Mouse (Mus musculus) T-cell, adult 66 days (primary cell): Measurements from ENCODE around the gene Olfr418. TPM values are rescaled to one million over a fixed set of nuclear protein-coding genes. Genes with fewer than 3 reads are reported as not detected.

Experiments used
- total RNA-seq, 2 experiments: library from RNA; stranded (reverse); gene quantifications; 3 replicates in 1 of 2; 4 replicates in 1 of 2; pipeline ENCODE4 v1.2.4; 2023

Olfr418 gene
- total RNA-seq = not detected

GRCm38 (mm10) chr1:173265701-173266100 is at the start of gene Olfr418:
Gene Olfr418 (plus strand): TSS chr1:173266001.

DNA sequence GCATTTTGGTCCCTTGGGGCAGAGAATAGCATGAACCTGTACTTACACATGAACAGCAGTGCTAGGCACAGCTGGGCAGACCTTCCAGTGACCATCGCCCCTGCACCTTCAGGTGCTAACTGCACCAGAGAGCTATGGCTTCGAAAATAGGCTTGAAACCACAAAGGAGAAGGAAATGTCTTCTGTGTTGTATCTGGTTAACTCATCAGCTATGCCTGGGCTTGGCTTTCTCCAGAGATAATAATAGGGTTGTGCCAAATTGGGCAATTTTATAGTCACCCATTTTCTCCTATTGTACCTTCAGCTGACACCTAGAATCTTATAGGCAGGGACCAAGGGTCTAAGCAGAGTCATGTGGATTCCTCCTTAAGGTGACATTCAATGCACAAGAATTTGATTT is 38.7 kb upstream of the Olfr418 start, which contains the start of gene Fcer1a:
Gene Fcer1a, minus strand, starts transcription at position 134 of the 400 bp plus-strand sequence.

DNA sequence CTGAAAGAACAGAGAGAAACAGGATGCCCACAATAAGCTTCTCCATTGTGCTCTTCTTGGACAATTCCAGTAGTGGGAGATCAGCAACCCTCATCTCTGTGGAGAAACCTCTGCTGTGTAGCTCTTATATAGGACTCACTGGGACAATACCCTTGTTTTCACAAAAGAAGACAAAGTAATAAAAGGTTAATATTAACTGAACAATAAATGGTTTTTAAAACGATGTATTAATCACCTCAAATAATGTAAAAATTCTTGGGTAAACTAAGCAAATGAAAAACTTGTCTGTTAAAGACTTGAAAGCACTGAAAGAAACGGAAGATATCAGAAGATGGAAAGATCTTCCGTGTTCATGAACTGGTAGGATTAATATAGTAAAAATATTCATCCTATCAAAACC is 11.9 kb downstream of the Olfr418 start, which contains the start of gene Mptx2:
Gene Mptx2, minus strand, starts transcription at position 101 of the 400 bp plus-strand sequence.

Other genes starting within 250 kb of the Olfr418 start
- gene Olfr1408, start 128.6 kb upstream of the Olfr418 start, total RNA-seq = not detected
- not detected for gene Olfr1406, start 75.4 kb upstream of the Olfr418 start, total RNA-seq
- not detected for gene Olfr218, start 68.2 kb upstream of the Olfr418 start, total RNA-seq
- gene Olfr1404, start 53.6 kb upstream of the Olfr418 start, total RNA-seq = not detected
- gene Fcer1a, start 38.8 kb upstream of the Olfr418 start, total RNA-seq = not detected
- gene Mptx2, start 11.8 kb downstream of the Olfr418 start, total RNA-seq = not detected
- not detected for gene Ackr1, start 67.7 kb downstream of the Olfr418 start, total RNA-seq
- gene Aim2, start 84.9 kb downstream of the Olfr418 start, total RNA-seq = 10 to 100 TPM; 49.3 to 72.0 TPM
- gene Cadm3, start 101.7 kb downstream of the Olfr418 start, total RNA-seq = under 1 TPM in 1 of 2 experiments, not detected in 1; 0.15 TPM
- gene Ifi206, start 225.0 kb downstream of the Olfr418 start, total RNA-seq = 100 to 1,000 TPM; 121 to 135 TPM